ENCODE assay signal across 8 mouse cellular contexts in genomic region chr14:45772665-45773277, GRCm38 (mm10).
DNase-seq lines count a peak whose midpoint lies in the region; ATAC-seq lines count a peak whose summit lies in the region.

No protein-coding gene starts in this region.

- DNase-seq in cerebellum, adult 11 months = peak; percentile 31
- peak; percentile 90 for DNase-seq in embryo, embryonic 10.5 days (ENCODE audit: low spot score)
- peak; percentile 25 to 37 for DNase-seq in gastrocnemius, postnatal 36 days
- peak; percentile 49 to 70 for DNase-seq in left cerebral cortex, postnatal 25 days (ENCODE audit: low spot score in 2 of 2)
- DNase-seq in midbrain, embryonic 10.5 days (ENCODE audit: low spot score) = peak; percentile 68
- DNase-seq in splenic B cell, adult 2 months (ENCODE audit: low read depth, low spot score) = peak; percentile 4

- H3K27me3 ChIP-seq in intestine, embryonic 16.5 days (replicated peaks; ENCODE audit: control insufficient read depth, insufficient read depth, low read length) = no peaks in the 10 kb centered on the region
- 0 out of 2 replicates have a peak, but pooled peaks cover 6% of the 10 kb centered on the region for H3K27me3 ChIP-seq in midbrain, embryonic 10.5 days (ENCODE audit: low read depth, poor library complexity, severe bottlenecking)
- no peaks in the 10 kb centered on the region for H3K27me3 ChIP-seq in splenic B cell, adult 2 months (ENCODE audit: control insufficient read depth, insufficient read depth, low read length, poor library complexity, severe bottlenecking)

- ATAC-seq in cerebellum, adult (ENCODE audit: insufficient number of reproducible peaks, low FRiP score, low TSS enrichment) = no peak
- ATAC-seq in intestine, embryonic 16.5 days = peak; percentile 75; the same call in 1 of the 2 replicates

- H3K4me3 ChIP-seq in intestine, embryonic 16.5 days (ENCODE audit: low read length) = 0 out of 2 replicates have a peak overlapping the region, but pooled peaks have one; percentile 3
- H3K4me3 ChIP-seq in midbrain, embryonic 10.5 days = peak overlapping the region; percentile 27

- intact Hi-C loops in gastrocnemius, postnatal 36 days (cut with DNase I) = loop anchor here (5.0 kb wide), 2 partner anchors 205 to 950 kb away; no protein-coding TSS in a partner anchor
- intact Hi-C loops in left cerebral cortex, postnatal 25 days (cut with DNase I) = loop anchor here (5.0 to 10.0 kb wide), 4 partner anchors 80 to 350 kb away; no protein-coding TSS in a partner anchor

- peak overlapping the region; percentile 19; the same call in 1 of the 2 replicates for H3K4me2 ChIP-seq in intestine, embryonic 16.5 days (ENCODE audit: low read depth, low read length)

- no peaks in the 10 kb centered on the region for H3K36me3 ChIP-seq in intestine, embryonic 16.5 days (ENCODE audit: control insufficient read depth, insufficient read depth, low read length)
- no peaks in the 10 kb centered on the region for H3K36me3 ChIP-seq in midbrain, embryonic 10.5 days
- H3K36me3 ChIP-seq in splenic B cell, adult 2 months (ENCODE audit: control insufficient read depth, insufficient read depth, low read length, poor library complexity, severe bottlenecking) = no peaks in the 10 kb centered on the region

- H3K4me1 ChIP-seq in intestine, embryonic 16.5 days (ENCODE audit: control insufficient read depth, insufficient read depth, low read length) = no peaks in the 10 kb centered on the region
- H3K4me1 ChIP-seq in midbrain, embryonic 10.5 days = peaks cover 5% of the 10 kb centered on the region; the same call in 1 of the 2 replicates

- H3K9me3 ChIP-seq in intestine, embryonic 16.5 days (ENCODE audit: control insufficient read depth, low read length) = no peaks in the 10 kb centered on the region
- H3K9me3 ChIP-seq in midbrain, embryonic 10.5 days (replicated peaks) = no peaks in the 10 kb centered on the region

- 16% methylated on average over 19 of the region's 19 CpGs for WGBS in intestine, embryonic 16.5 days
- WGBS in midbrain, embryonic 10.5 days = 23% methylated on average over 19 of the region's 19 CpGs

- H3K27ac ChIP-seq in intestine, embryonic 16.5 days (ENCODE audit: low read length) = no peak overlapping the region
- H3K27ac ChIP-seq in midbrain, embryonic 10.5 days (replicated peaks) = 0 out of 2 replicates have a peak overlapping the region, but pooled peaks have one; percentile 43

- peak overlapping the region; percentile 41; the same call in 1 of the 2 replicates for H3K9ac ChIP-seq in intestine, embryonic 16.5 days (ENCODE audit: low read depth, low read length)

Comparison
In these comparisons a context has a peak if more than half of its experiments do, and no peak if none do; other contexts are left out.
1. DNase-seq: peak in every context shown above with its lines; median percentile 90 in embryo, embryonic 10.5 days; 68 in midbrain, embryonic 10.5 days; 60 in left cerebral cortex, postnatal 25 days; 31 in cerebellum, adult 11 months; 31 in gastrocnemius, postnatal 36 days; 4 in splenic B cell, adult 2 months.